Mouse (Mus musculus) adrenal gland, adult (tissue): ENCODE results near the gene Gen1.

Experiments
- DNase-seq, 2 experiments: peaks; one replicate each; pipeline ENCODE4 v3.0.0; 2022 to 2023; ENCODE audit warnings: low spot score in 1 of 2; ENCODE audit not compliant: inconsistent age in 2 of 2

Gen1 gene

DNA sequence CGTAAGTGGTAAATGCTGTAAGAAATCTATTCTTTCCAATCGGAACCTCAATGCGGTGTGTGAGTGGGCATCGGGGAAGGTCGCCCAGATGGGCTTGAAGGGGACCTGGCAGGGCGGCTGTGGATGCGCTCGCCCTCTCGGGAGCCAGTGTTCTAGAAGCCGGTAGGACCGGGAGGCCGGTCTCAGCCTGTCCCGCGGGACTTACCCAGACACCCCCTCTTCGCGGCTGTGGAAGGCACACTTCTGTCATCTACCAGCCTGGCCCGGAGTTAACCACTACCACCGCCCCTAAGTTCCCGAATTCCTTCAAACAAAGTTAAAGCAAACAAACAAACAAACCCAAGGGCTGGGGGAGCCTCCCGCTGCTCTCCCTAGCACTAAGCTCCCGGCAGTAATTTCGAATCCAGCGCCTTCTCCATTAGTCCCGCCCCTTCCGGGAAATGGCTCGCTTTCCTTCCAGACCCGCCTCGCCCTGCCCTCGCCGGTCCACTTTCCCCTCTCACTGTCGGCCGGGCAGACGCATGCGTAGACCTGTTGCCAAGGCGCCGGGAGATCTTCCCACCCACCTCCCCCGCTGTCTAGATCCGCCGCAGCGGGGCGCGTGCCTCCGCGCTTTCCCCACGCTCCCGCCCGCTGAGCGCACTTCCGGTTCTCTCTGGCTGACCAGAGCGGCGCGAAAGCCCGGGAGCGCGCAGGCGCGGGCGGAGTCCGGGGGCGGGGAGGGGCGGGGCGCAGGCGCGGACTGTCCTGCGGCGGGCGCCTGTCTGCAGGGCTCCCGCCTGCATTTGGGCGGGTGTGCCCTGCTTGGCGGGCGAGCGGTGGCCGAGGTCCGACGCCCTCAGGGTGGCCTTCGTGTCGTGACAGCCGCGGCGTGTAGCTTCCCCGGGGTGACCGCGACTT lies at the start of gene Gen1, which contains the start of gene Smc6:
Gene Gen1 (minus strand): TSS at position 420 of the 900 bp plus-strand sequence.
Gene Smc6 (plus strand): TSS at position 505 of the 900 bp plus-strand sequence.
- peak; percentile 97 to 98 for DNase-seq

DNA sequence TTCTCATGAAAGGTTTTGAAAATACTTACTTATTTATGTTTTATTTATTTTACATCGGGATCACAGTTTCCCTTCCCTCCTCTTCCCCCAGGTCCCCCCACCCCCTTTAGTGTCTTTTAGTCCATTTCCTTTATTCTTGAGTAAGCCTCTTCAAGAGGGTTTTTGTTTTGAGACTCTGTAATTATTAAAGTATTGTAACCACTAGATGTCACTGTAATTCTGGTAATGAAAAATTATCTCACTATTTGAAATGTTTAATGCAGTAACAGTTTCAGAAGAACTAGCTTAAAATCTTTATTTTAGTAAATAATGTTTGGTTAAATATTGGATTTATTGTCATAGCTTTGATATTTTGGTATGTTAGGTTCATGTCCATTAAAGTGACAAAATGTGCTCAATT lies 48.2 kb upstream of the Gen1 start:
- DNase-seq: no peak

DNA sequence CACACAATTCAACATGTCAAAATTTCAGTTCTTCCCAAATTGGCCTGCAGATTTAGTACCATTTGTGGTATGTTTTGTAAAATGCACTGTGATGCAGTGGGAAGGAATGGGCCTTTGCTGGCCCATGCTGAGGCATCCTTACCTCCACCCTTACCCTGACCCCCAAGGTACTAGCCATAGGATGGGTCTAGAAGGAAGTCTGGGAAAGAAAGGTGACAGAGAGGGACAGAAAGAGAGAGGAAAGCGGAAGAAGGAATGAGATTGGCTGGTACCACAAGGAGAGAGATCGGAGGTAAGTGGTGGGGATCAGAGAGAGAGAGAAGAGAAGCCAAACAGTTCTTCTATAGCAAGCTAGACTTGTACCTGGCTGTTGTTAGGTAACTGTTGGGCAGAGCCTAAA lies 45.5 kb upstream of the Gen1 start:
- DNase-seq: no peak

DNA sequence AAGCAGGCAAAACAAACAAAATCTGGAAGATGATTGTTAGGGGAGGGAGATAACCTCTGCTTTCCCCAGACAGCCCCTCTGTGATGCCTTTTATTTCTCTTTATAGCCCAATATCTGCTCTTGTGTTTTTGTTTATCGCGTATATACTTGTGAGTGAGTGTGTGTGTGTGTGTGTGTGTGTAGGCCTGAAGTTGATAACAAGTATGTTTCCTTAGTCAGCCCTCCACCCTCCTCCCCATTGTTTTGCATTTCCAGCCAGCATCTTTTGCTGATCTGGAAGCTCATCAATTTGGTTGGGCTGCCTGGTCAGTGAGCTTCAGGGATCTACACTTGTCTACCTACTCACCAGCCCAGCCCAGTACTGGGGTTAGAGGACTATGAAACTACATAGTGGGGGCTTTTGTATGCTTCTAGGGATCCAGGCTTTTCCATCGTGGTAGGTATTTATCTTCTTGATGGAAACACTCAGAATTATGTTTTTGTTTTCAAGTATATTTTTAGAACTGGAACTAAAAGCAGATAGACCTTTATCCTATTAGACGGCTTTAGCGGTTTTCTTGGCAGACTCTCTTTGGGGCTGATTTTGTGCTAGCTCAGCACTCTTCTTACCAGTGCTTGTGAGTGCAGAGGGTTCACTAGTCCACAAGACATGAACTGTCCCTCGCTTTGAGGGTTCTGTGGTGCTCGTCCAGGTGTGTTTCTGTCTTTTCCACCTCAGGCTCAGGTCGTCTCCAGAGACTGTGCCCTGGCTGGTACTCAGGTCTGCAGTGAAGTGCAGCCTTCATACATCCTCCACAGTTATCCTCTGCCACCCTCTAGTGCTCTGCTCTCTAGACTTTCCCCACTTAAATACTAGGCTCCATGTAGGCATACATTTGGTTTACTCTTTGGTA lies 41.4 kb upstream of the Gen1 start:
- DNase-seq: no peak

DNA sequence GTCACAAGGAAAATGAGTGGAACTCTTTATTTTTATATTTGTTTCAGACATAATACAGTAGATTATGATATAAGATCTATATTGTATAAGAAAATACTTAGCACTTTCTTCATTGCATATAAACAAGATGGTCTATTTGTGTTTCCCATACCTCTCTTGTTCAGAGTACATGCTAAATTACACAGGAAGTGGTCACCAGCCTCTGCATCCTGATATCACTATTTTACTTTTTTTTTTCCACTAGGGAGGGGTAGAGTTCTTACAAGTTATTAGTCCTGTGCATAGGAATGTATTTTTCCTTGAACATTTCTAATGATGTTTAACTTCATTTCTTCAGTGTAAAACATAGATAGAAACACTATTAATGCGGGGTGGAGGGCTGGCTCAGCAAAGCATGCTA lies 35.3 kb upstream of the Gen1 start:
- no peak for DNase-seq

DNA sequence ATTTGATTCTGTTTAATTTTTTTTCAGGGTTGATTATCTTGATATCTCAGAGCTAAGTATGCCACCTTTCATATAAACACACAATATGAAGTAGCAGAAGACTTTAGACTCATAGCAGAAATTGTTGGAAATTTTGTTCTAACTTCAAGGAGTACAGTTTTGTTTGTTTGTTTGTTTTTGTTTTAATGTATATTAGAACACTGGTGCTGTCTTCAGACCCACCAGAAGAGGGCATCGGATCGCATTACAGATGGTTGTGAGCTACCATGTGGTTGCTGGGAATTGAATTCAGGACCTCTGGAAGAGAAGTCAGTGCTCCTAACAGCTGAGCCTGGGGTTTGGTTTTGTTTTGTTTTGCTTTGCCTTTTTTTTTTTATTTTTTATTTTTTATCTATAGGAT lies 20.8 kb upstream of the Gen1 start:
- DNase-seq: no peak

DNA sequence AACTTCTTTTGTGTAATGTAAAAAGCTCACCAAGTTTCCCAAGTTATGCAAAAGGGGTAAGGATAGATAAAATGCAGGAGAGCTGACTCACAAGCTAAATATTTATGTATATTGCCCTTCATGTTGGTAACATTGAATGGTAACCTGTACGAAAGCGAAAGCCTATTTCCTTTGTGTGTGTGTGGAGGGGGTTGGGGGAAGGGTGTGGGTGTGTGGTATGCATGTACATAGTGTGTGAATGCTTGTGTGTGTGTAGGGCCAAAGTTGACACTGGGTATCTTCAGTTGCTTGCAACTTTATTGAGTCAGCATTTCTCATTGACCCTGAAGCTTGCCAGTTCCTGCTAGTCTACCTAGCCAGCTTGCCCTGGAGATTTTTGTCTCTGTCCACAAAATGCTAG lies 16.0 kb upstream of the Gen1 start:
- no peak for DNase-seq

DNA sequence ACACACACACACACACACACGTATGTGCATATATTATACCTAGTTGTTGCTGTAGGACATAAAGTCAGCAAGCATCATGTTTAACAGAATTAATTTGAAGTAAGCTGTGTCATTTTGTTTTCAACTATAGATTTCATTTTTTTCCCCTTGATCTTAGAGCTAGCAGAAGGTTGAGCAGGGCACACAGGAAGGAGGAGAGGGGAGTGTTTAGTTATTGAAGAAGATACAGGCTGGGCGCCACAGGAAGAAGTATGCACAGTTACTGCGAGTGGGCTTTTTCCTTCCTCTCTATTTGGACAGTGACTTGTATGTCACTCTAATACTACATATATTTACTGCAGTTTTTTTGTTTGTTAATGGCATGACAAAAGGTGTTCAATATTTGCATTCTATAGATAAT lies 14.3 kb upstream of the Gen1 start:
- no peak for DNase-seq

DNA sequence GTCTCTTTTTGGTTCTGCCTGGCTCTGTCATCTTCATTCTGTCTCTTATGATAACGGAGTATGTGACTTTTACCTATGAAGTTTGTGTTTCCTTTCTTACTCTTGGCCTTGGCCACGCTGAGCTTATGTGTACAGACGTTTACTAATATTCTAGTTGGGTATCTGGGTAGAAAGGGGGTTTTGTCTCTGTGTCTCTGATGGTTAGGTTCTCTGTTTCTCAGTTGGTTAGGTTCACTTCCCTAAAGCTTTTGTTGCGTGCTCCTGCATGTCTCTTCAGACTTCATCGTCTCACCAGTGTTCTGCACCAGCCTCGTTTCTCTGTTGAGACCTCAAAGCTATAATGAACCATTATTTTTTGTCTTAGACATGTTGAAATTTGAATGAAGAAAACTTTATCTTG lies 11.6 kb upstream of the Gen1 start:
- DNase-seq: no peak

DNA sequence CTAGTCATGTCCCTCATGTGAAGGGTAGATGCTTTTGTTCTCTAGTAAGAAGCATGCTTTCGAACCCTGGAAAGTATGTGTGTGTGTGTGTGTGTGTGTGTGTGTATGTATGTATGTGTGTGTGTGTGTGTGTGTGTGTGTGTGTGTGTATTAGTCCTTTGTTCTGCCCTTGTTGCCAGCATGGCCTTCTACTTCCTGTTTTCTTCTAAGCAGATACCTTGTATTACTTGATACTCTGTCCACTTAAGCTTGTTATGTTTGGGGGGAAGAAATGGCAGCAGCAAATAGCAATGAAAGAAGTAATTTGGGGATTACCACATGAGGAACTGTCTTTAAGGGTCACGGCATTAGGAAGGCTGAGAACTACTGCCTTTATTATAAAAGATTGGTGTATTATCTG lies 11.0 kb upstream of the Gen1 start:
- no peak for DNase-seq

DNA sequence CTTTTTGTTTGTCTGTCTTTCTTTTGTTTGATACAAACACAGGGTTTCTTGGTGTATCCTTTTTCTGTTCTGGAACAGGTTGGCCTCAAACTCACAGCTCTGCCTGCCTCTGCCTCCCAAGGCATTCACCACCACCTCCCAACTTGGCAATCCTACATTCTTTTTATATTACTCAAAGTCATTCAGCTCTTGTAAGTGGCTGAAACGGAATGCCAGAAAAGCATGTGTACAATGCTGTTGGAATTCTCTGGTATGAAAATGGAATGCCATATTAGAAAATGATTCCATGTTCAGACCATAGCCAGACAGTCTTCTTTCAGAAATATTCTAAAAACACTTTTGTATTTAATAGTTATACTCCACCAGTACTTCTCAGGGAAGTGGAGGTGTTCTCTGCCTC lies 7.6 kb upstream of the Gen1 start:
- no peak for DNase-seq

DNA sequence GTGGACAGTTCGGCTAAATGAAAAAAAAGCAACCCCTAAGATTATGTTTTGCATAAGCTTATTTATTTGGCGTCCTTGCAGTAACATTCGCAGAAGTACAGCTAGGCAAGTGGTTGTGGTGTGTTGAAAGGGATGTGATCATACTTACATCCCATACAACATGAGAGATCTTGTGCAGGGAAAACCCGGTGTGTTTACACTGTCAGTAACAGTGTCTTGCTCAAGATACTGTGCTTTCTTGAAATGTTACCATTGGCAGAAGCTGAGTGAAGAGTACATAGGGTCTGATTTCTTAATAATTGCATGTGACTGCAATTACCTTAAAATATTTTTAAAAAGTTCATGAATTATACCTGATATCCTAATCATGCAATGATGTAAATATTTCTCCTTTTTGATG lies 7.0 kb upstream of the Gen1 start:
- DNase-seq: no peak

DNA sequence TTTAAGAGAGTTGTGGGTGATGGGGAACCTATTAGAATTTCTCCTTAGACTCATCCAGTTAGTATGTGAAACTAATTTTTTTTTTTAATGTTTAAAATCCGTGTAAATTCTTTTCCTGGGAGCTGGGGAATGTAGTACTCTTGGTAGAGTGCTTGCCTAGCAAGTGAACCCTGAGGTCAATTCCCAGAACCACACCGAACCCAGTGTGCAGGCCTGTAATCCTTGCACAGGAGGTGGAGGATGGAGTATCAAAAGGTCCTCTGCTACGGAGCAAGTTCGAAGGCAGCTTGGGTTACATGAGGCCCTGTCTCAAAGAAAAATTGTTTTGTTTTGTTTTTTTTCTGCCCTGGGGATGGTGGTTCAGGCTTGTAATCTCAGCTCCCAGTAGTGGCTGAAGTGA lies 1.4 kb upstream of the Gen1 start:
- peak; percentile 7 to 56 for DNase-seq

DNA sequence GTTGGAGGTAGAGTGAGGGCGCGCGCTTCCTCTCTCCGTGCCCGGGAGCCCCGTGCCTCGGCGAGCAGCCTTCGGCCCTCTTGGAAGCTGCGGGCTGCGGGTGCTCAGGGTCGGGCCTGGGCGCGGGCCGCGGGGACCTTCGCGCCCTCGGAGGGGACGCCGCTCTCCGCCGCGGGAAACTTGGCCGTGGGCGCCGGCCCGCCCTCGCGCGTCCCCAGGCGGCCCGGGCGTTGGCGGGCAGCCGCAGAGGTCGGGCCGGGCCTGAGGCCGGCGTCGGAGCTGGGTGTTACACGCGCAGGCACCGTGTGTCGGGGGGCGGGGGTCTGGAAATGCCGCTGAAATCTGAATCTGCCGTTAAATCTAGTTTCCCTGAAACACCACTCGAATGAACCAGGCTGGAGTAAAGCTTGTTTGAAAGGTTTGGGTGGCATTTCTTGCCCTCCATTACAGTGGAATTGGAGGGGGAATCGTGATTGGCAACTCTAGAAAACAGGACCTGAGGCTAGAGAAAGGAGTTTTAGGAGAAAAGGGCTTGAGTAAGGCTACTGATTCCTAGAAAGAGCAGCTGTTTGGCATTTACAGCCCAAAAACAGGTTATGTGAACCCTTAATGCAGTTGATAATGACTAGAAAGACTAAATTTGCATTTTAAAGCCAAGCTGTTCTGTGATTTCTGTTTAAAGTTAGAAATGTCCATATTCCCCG lies 833 bp upstream of the Gen1 start:
- DNase-seq: no peak

DNA sequence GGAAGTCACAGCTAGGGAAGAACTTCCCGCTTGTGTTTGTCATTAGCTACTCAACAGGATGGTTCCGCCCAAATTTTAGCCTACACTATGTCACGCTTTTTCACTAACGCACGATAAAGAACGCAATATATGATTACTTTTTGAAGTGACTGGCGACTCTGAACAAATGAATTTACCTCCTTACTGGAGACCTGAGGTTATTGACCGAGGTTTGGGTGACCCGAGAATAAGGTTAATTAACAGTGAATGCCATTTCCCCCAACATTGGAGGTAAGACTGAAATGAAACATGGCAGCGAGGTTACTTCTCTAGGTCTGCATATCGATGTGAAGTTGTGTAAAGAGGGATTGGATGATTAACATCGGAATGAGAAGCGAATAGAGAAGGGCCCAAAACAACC lies 706 bp downstream of the Gen1 start:
- DNase-seq: peak in 1 of 2 experiments; percentile 25

DNA sequence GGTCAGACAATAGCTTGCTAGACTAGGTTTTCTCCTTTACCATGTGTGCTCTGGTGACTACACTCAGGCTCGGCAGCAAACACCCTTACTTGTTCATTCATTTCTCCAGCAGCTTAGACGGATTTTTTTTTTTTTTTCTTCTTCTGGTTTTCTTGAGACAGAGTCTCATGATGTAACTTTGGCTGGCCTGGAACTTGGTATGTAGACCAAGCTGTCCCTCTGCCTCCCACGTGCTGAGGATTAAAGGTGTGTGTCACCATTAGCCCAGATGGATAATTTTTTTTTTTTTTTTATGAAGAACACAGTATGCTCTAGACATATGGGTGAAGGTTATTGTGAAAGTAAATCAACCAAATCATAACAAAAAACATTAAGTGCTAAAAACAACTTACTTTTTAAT lies 15.3 kb downstream of the Gen1 start:
- no peak for DNase-seq

DNA sequence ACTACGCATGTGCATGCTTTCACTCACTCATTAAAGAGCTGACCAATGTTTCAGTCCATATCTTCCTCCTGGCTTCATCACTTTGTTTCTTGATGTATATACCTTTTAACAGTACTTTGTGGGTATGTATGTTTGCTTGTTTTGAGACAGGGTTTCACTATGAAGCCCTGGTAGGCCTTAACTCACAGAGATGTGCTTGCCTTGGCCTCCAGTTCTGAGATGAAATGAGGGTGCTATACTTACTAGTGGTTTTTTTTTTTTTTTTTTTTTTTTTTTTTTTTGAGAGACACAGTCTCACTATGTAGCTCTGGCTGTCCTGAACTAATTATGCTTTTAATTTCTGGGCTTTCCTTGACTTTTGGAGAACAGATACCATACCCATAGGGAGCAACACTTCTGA lies 18.1 kb downstream of the Gen1 start:
- no peak for DNase-seq

DNA sequence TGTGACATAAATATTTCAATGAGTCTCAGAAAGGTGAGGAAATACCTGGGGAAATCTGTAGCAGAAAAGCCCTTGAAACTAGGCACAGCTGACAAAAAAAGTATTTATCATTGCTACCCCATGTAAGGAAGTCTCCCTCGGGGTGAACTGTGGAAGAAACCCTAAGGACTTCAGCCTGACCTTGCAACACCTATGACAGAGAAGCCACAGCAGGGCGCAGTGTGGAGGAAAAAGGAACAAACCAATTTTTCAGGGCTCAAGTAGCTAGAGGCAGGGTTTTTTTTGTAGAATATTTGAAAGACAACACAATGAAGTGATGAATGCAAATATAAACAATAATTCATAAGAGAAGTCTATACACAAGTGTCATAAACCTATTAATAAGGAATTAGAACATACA lies 29.6 kb downstream of the Gen1 start:
- DNase-seq: no peak

DNA sequence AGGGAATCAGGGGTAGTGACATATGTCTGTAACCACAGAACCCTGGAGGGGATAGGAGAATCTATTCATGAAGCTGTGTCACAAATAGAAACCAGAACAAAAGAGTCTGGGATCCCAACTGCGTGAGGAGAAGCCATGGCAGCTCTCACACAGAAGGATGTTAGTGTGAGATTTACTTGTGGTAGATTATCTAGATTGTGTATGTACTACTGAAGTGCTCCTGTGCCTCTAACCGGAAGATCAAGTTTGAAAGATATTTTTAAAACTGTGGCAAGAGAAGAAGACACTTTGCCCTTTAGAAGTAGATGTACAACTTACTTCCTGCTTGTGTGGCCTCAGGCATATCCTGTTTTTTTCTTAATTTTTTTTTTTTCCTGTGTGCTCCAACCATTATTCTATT lies 35.3 kb downstream of the Gen1 start:
- no peak for DNase-seq

DNA sequence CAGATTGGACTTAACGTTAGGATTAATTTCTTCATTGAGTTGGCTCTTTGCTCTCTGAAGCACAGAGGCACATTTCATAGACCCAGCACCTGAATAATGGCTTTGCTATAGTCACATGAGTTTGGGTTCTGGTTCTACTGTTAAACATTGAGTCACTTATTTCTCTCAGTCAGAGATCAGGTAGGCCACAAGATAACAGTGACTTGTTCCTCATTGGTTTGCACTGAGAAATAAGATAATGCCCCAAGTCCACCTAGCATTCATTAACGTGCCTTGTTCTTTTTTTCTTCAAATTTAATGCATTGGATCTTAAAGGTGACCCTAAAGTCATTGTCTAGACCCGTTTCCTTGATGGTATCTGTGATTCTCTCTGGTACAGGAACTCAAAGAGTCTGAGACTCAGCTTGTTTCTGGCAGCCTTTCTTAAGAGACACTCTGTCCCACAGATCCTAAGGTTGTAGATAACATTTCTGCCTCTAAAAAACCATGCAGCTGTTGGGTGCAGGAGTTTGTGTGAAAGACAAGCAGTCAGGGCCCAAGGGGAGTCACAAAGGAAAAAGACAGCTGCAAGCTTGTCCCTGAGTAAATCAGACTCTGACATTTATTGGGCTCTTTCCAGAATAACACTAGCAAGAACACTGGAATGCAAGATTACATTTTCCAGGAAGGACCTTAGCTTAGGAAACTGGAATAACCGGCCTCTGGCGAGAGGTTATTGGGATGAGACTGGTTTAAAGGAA lies 38.9 kb downstream of the Gen1 start:
- peak; percentile 13 to 73 for DNase-seq

DNA sequence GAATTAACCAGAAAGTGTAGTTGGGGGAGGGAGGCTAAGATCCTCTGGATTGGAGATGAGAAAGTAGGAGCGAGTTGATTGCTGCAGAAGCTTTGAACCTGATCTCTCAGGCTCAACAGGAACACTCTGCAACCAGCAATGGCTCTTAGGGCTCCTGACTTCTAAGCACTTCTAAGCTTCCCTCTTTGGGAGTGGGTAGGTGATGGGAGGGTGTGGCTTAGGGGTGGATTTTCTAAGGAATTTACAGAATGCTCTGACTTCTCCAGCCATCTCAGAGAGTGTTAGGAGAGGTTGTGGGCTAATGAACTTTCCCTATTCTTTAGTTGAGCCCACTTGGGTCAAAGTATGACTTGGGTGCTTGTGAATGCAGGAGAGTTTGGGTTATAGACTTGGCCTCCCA lies 39.5 kb downstream of the Gen1 start:
- DNase-seq: no peak
